Mouse (Mus musculus) stomach, postnatal 0 days (tissue): ENCODE measurements around the gene Chic1. TPM values are rescaled to one million over a fixed set of nuclear protein-coding genes. Genes with fewer than 3 reads are reported as not detected.
A peak's percentile ranks its signal among the peaks of the same experiment; 100 is the strongest.

Experiments
- ATAC-seq: fragments of 200-750 bp; cut with Nextera tagmentation; 2 replicates; pipeline ENCODE4 v1.8.0; 2017; ENCODE audit not compliant: low FRiP score, low TSS enrichment
- DNase-seq: peaks from one replicate; pipeline ENCODE4 v3.0.0-alpha.2; 2016; ENCODE audit warnings: low spot score
- H3K27ac ChIP-seq: fragments of 300-500 bp; sonication (generic); replicated peaks from 2 replicates; pipeline ENCODE4 v1.5.1; 2014; ENCODE audit warnings: mild to moderate bottlenecking, control low read depth
- H3K27me3 ChIP-seq: fragments of 300-500 bp; sonication (generic); 2 replicates; pipeline ENCODE4 v1.6.1; 2014; ENCODE audit warnings: low read length; ENCODE audit not compliant: control insufficient read depth, insufficient read depth
- H3K36me3 ChIP-seq: fragments of 300-500 bp; sonication (generic); 2 replicates; pipeline ENCODE4 v1.6.1; 2014; ENCODE audit warnings: low read length, mixed read lengths; ENCODE audit not compliant: control insufficient read depth, insufficient read depth
- H3K4me1 ChIP-seq: fragments of 300-500 bp; sonication (generic); replicated peaks from 2 replicates; pipeline ENCODE4 v1.6.1; 2014; ENCODE audit warnings: antibody characterized with exemption; ENCODE audit not compliant: control insufficient read depth, insufficient read depth
- H3K4me2 ChIP-seq: fragments of 300-500 bp; sonication (generic); replicated peaks from 2 replicates; pipeline ENCODE4 v1.6.1; 2014; ENCODE audit warnings: low read depth, mild to moderate bottlenecking, control low read depth, moderate library complexity
- H3K4me3 ChIP-seq: fragments of 300-500 bp; sonication (generic); 2 replicates; pipeline ENCODE4 v1.5.1; 2014; ENCODE audit warnings: low read depth, low read length, control low read depth
- H3K9ac ChIP-seq: fragments of 300-500 bp; sonication (generic); 2 replicates; pipeline ENCODE4 v1.6.1; 2014; ENCODE audit warnings: mild to moderate bottlenecking, low read length, control low read depth, mixed read lengths
- H3K9me3 ChIP-seq: fragments of 300-500 bp; sonication (generic); 2 replicates; pipeline ENCODE4 v1.6.1; 2016; ENCODE audit warnings: low read length; ENCODE audit not compliant: control insufficient read depth
- CTCF ChIP-seq: IDR thresholded peaks from 2 replicates; pipeline ENCODE4 v1.5.1; 2016; ENCODE audit warnings: antibody characterized with exemption, low read depth, mild to moderate bottlenecking, moderate library complexity
- EP300 ChIP-seq: optimal IDR thresholded peaks from 2 replicates; pipeline ENCODE3; 2016; ENCODE audit warnings: antibody characterized with exemption
- WGBS: fragments of 180-500 bp; shearing (Covaris S2); extraction: QIAGEN DNeasy Blood & Tissue Kit; methylation state at CpG from one replicate; pipeline ENCODE4 v1.1.7; 2014; 5-methylcytosine and 5-hydroxymethylcytosine counted together
- polyA plus RNA-seq: library from polyadenylated mRNA; unstranded; fragments of >200 nt; fragmentation: Nextera tagmentation; extraction: Ambion mirVana; gene quantifications from 2 replicates; pipeline ENCODE4 v1.2.1, GENCODE M21; 2015

Chic1 gene
- polyA plus RNA-seq, 1 experiment from 2014 or later = 0.92 TPM

DNA sequence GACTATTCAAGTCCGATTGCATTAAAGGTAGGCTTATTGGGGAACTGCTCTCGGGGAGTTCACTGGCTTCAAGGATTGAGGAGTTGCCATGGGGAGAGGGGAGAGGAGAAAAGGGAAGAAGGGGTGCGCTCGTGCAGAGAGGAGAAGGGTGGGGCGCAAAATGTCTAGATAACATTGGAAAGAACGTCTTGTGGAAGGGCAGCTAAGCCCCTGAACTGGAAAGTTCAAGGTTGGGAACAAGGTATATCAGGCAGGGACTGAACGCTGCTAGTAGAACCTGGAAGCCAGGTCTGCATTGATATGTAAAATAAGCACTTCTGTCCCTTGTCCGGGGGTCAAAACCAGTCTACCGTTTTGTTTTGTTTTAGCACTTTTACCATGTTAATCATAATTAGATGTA, 81.7 kb downstream of the Chic1 start:
- H3K27ac ChIP-seq = no peak overlapping the region

DNA sequence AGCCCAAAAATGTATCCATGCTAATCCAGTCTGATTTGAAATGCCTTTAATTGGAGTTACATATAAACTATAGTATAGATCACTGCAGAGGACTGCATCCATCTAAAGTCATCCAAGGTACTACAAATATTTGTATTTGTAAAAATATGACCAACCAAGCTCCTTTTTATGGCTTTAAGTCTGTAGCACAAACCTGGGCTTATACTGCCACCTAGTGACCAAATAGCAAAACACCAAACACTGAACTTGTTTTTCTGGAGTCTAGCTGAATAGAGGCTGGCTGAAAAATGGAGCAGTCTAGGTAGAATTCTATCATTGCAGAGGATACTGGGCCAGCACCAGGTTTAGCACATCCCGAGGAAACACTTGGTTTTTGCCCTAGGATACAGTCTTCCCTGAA, 84.5 kb downstream of the Chic1 start:
- H3K4me3 ChIP-seq = no peak overlapping the region
- H3K9me3 ChIP-seq = no peaks in the 10 kb centered on the region
- H3K4me1 ChIP-seq = no peaks in the 10 kb centered on the region
- TF ChIP-seq EP300 (no peak), CTCF (peak; percentile 84)
- H3K9ac ChIP-seq = no peak overlapping the region
- H3K27ac ChIP-seq = no peak overlapping the region
- 0% methylated on average over 1 of the region's 1 CpGs for WGBS
- DNase-seq (no peak), ATAC-seq (no peak)
- no peak overlapping the region for H3K4me2 ChIP-seq
- no peaks in the 10 kb centered on the region for H3K36me3 ChIP-seq
- H3K27me3 ChIP-seq = no peaks in the 10 kb centered on the region

More for the DNA sequence above, 81.7 kb downstream of the Chic1 start:
- Histone ChIP-seq H3K4me3 (no peak overlapping the region), H3K27me3 (no peaks in the 10 kb centered on the region), H3K9me3 (no peaks in the 10 kb centered on the region), H3K4me1 (no peaks in the 10 kb centered on the region), H3K4me2 (no peak overlapping the region), H3K9ac (no peak overlapping the region), H3K36me3 (no peaks in the 10 kb centered on the region)
- 15% methylated on average over 9 of the region's 9 CpGs for WGBS
- no peak for ATAC-seq
- TF ChIP-seq EP300 = no peak
- TF ChIP-seq CTCF = no peak
- no peak for DNase-seq

DNA sequence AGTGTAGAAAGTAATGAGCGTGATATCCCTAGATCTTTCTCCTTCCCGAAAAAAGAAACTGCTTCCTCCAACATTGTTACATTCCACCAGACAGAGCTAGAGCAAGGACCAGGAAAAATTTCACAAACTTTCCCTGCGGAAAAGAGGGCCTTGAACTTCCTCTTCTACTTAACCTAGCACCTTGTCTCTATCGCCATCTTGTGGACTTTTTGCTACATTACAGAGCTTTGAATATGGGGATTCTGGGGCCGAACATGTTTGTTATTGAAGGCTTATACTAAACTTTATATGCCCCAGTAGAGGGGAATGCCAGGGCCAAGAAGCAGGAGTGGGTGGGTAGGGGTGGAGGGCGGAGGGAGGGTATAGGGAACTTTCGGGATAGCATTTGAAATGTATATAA, 87.5 kb downstream of the Chic1 start:
- H3K9me3 ChIP-seq = no peaks in the 10 kb centered on the region
- H3K27me3 ChIP-seq = no peaks in the 10 kb centered on the region
- H3K4me1 ChIP-seq = no peaks in the 10 kb centered on the region
- no peak overlapping the region for H3K4me3 ChIP-seq
- no peak overlapping the region for H3K9ac ChIP-seq
- no peak for ATAC-seq
- no peak overlapping the region for H3K4me2 ChIP-seq
- no peaks in the 10 kb centered on the region for H3K36me3 ChIP-seq
- TF ChIP-seq EP300 (no peak), CTCF (peak; percentile 78)
- 38% methylated on average over 7 of the region's 7 CpGs for WGBS
- DNase-seq = no peak
- no peak overlapping the region for H3K27ac ChIP-seq

Other genes starting within 250 kb of the Chic1 start
- gene Nap1l2, start 169.8 kb upstream of the Chic1 start, polyA plus RNA-seq = 1.4 TPM in 2 replicates
- not detected in 2 replicates for gene Cdx4, start 35.1 kb upstream of the Chic1 start, polyA plus RNA-seq
- gene Tsx, start 58.0 kb downstream of the Chic1 start, polyA plus RNA-seq = not detected in 2 replicates
- not detected in 2 replicates for gene Gm26992, start 65.5 kb downstream of the Chic1 start, polyA plus RNA-seq